Mouse (Mus musculus): ENCODE measurements around the gene 2900026A02Rik. TPM values are rescaled to one million over a fixed set of nuclear protein-coding genes. Genes with fewer than 3 reads are reported as not detected.

The 2900026A02Rik gene
- total RNA-seq, 2 experiments from 2014 or later, result 22.3 to 23.0 TPM

- DNase-seq, result no peak
- intact Hi-C loops (cut with DNase I), result no loop called here
Observed at GRCm38 (mm10) chr5:113214041-113214440, 7.0 kb downstream of the 2900026A02Rik start.

DNA sequence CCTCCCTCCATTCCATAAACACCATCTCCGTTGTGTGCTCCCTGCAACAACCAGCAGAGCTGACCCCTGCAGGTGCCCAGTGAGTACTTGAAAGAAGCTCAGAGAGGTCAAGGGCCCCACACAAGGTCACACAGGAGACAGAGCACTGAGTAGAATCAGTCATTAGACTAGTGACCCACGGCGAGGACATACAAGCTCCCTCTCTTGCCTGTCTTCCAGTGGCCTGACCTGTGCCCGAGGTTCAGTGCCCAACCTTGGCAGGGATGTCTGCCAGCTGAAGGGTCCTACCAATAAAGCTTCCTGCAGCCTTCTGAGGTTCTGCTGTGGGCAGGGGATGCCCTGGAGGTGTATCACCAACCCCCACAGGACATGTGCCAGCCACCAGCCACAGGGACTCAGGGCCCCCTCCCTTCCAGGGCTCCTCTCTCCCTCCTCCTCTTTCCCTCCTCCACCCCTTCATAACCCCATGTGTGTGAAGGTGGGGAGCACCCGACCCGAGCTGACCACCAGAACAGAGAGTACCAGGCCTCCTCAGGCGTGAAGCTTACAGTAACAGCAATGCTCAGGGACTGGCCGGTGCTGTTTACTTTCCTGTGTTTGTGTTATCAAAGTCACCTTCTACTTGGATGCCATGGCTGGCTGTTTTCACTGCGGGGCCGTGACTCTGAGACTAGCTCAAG is 8.7 kb downstream of the 2900026A02Rik start:
- intact Hi-C loops (cut with DNase I), result no loop called here

DNA sequence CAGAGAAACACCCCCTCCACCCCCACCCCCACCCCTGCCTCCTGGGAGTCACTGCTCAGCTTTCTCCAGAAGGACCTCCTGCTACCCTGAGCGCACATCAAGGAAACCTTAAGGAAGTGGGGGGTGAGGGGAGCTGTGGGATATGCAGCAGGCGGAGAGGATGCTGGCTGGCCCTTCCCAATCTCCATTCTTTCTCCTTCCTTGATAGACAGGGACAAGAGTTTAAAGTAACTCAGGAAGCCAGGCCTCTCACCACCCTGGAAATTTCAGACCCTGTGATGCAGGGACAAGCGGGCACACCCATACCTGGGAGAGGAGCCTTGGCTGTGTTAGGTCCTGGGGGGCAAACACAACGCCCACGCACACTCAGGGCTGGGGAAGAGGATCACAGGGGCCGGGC is 10.7 kb downstream of the 2900026A02Rik start:
- intact Hi-C loops (cut with DNase I), result no loop called here
- DNase-seq, result no peak

More for the DNA sequence above, 8.7 kb downstream of the 2900026A02Rik start:
- no peak for DNase-seq

DNA sequence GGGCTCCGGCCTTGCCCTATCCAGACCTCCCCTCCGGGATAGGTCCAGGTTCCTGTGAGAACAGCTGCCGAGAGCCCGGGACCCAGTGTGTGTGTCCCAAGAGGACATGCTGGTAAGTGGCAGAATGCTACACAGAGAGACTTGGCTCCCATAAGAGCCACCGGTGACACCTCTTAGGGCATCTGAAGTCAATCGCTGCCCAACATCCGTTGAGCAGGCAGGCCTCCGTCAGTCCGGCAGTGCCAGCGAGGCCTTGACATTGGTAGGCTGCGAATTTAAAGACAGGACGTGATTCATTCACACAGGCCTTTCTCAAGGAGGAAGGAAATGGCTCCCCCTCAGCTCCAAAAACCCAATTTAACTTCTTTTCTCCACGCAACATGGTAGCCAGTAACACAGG is 11.1 kb downstream of the 2900026A02Rik start:
- no peak for DNase-seq
- intact Hi-C loops (cut with DNase I), result no loop called here

GRCm38 (mm10) chr5:113209401-113209750 is 11.7 kb downstream of the 2900026A02Rik start:
- intact Hi-C loops (cut with DNase I), result no loop called here
- DNase-seq, result no peak

- intact Hi-C loops (cut with DNase I), result no loop called here
- DNase-seq, result peak; percentile 78 to 84
Observed at GRCm38 (mm10) chr5:113208622-113209400, 12.2 kb downstream of the 2900026A02Rik start.

DNA sequence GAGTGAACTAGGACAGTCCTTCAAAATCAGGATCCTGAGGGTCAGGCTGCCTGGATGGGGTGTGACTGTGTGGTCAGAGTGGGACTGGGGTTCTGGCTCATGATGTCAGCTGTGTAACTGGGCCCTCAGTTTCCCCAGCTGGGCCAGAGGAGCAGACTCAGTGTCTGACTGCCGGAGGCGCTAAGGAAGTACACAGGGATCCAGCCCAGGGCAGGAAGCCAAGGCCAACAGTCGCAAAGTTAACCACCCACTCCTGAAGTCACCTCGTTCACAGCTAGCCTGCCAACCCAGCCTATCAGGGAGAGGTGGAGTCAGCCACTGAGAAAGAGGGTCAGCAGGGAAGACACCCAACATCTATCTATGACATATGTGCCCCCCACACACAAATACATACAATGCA is 13.0 kb downstream of the 2900026A02Rik start:
- peak; percentile 65 to 67 for DNase-seq
- intact Hi-C loops (cut with DNase I), result no loop called here

- intact Hi-C loops (cut with DNase I), result no loop called here
Observed at GRCm38 (mm10) chr5:113206670-113207352, 14.2 kb downstream of the 2900026A02Rik start.

DNA sequence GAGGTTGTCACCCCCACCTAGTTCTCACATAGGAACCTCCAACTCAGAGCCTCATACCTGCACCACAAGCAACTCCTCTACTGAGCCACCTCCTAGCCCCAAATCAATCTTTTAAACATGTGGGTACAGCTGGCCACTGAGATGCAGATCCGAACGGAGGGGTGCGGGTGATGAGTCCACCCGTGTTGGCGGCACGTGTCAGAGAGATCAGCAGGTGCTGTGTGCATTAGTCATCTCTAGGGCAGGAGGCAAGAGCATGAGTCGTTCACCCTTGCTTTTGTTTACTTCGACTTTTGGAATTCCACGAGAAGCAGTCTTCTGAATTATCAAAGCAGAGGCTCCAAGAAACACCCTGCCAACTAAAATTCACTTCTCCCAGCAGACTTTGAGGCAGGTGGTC is 16.8 kb downstream of the 2900026A02Rik start:
- intact Hi-C loops (cut with DNase I), result no loop called here
- no peak for DNase-seq

More at GRCm38 (mm10) chr5:113206670-113207352, 14.2 kb downstream of the 2900026A02Rik start:
- no peak for DNase-seq

- intact Hi-C loops (cut with DNase I), result no loop called here
- no peak for DNase-seq
Observed at GRCm38 (mm10) chr5:113199772-113200134, 21.3 kb downstream of the 2900026A02Rik start.

DNA sequence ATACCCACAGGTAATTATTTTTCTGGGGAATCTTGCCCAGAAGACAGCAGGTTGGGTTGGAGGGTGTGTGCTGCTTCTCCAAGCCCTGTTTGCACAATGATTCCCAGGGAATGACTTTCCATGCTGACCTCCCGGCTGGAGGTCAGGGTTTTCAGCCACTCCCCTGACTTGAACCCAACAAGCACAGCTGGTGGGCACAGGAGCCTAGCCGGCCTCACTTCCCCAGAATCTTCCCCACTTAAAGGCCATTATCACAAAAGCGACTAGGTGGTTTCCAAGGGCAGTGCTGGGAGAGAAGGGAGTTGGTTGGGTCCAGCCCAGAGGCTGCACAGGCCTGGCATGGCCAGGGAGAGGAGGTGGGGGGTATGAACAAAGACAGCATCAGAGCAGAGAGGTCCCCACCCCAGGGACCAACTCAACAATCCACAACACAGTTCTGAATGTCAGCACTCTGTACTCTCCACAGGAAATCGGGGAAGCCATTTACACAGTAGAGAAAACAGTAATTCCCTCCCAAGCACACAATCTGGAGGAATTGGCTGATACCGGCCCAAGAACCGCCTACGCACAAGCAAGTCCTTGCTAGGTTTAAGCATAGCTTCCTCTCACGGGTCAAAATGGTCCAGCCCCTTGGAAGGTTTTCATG is 21.8 kb downstream of the 2900026A02Rik start:
- intact Hi-C loops (cut with DNase I), result no loop called here
- no peak for DNase-seq

DNA sequence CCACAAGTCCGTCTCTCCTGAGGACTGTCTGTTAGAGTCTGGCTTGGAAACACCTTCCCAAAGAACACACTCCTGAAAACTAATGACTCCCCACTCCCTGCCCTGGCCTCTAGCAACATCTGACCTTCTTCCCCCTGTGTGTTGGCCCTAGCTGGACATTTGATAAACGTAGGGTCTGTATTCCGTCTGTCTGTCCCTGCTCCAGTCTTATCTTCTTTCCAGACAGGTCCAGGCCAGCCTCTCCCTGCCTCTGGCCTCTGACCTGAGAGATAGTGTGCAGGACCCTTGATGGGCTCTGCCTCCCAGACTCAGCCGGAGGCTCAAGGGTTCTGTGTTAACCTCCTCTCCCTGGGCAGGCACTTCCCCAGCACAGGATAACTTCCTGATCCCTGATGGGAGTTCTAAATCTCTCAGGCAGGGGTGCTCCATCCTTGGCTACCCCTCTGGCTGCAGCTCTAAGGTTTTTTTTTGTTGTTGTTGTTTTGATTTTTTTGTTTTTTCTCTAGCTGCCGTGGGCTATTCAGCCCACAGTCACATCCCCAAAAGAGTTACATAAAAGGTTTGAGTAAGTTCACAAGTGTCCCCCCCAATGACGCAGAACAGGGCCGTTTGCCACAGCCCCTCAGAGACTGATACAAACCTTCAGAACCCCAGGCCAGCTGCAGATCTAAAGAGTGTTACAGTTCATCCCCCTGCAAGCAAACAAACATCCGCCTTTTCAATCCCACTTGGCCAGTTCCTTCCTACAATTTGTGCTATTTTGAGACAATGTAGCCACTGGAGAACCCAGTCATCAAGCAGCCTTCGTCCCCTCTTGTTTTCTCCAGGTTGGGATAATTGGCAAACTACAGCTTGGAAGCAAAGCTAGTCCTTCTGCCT is 23.9 kb downstream of the 2900026A02Rik start:
- DNase-seq, result no peak

GRCm38 (mm10) chr5:113195907-113196306 is 25.1 kb downstream of the 2900026A02Rik start:
- no peak for DNase-seq
- intact Hi-C loops (cut with DNase I), result no loop called here

More for the DNA sequence above, 23.9 kb downstream of the 2900026A02Rik start:
- intact Hi-C loops (cut with DNase I), result no loop called here

GRCm38 (mm10) chr5:113195451-113195850 is 25.6 kb downstream of the 2900026A02Rik start:
- intact Hi-C loops (cut with DNase I), result no loop called here
- no peak for DNase-seq

GRCm38 (mm10) chr5:113193762-113194161 is 27.3 kb downstream of the 2900026A02Rik start:
- intact Hi-C loops (cut with DNase I), result no loop called here
- DNase-seq, result no peak

GRCm38 (mm10) chr5:113191901-113192300 is 29.1 kb downstream of the 2900026A02Rik start:
- DNase-seq, result no peak

GRCm38 (mm10) chr5:113190558-113190957 is 30.5 kb downstream of the 2900026A02Rik start:
- intact Hi-C loops (cut with DNase I), result no loop called here
- DNase-seq, result no peak

More at GRCm38 (mm10) chr5:113191901-113192300, 29.1 kb downstream of the 2900026A02Rik start:
- intact Hi-C loops (cut with DNase I), result no loop called here

- no peak for DNase-seq
- intact Hi-C loops (cut with DNase I), result loop anchor here (2.0 kb wide), 1 partner anchor 45 kb away; the partner anchor contains the start of gene Tmem211
Observed at GRCm38 (mm10) chr5:113181441-113181840, 39.6 kb downstream of the 2900026A02Rik start.

DNA sequence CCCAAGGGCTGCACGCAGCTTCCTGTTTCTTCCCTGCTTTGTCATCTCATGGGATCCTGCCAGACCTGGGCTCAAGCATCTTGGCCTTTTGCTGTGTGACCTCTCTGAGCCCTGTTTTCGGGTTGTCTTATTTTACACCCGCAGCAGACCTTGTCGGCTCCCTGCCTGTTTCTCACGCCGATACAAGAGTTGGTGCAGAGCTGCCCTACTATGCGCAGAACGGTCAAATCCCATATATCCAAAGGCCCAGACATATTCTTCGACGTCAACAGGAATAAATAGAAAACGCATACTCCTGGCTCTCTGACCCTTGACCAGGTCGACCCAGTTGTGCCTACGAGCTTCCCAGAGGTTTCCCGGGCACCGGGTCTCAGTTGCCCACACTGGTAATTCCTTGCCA is 40.3 kb downstream of the 2900026A02Rik start:
- DNase-seq, result no peak
- intact Hi-C loops (cut with DNase I), result loop anchor here (2.0 kb wide), 1 partner anchor 46 kb away; the partner anchor contains the start of gene Tmem211
